Mouse (Mus musculus) intestine, embryonic 16.5 days (tissue): ENCODE measurements around the gene Pdzk1ip1. TPM values are rescaled to one million over a fixed set of nuclear protein-coding genes. Genes with fewer than 3 reads are reported as not detected.

Source experiments
- ATAC-seq: fragments of 200-750 bp; cut with Nextera tagmentation; 2 replicates; pipeline ENCODE4 v1.8.0; 2017; ENCODE audit warnings: moderate TSS enrichment, moderate library complexity
- H3K27ac ChIP-seq: fragments of 300-500 bp; sonication (generic); 2 replicates; pipeline ENCODE4 v1.5.1; 2014; ENCODE audit warnings: mild to moderate bottlenecking, low read length
- H3K27me3 ChIP-seq: fragments of 300-500 bp; sonication (generic); replicated peaks from 2 replicates; pipeline ENCODE4 v1.6.1; 2014; ENCODE audit warnings: low read length, control low read depth, mixed read lengths; ENCODE audit not compliant: control insufficient read depth, insufficient read depth
- H3K36me3 ChIP-seq: fragments of 300-500 bp; sonication (generic); 2 replicates; pipeline ENCODE4 v1.6.1; 2014; ENCODE audit warnings: low read length, control low read depth; ENCODE audit not compliant: control insufficient read depth, insufficient read depth
- H3K4me1 ChIP-seq: fragments of 300-500 bp; sonication (generic); 2 replicates; pipeline ENCODE4 v1.6.1; 2014; ENCODE audit warnings: low read length, control low read depth, mixed read lengths; ENCODE audit not compliant: control insufficient read depth, insufficient read depth
- H3K4me2 ChIP-seq: fragments of 300-500 bp; sonication (generic); 2 replicates; pipeline ENCODE4 v1.6.1; 2014; ENCODE audit warnings: low read depth, low read length, control low read depth
- H3K4me3 ChIP-seq: fragments of 300-500 bp; sonication (generic); 2 replicates; pipeline ENCODE4 v1.5.1; 2014; ENCODE audit warnings: mild to moderate bottlenecking, low read length
- H3K9ac ChIP-seq: fragments of 300-500 bp; sonication (generic); 2 replicates; pipeline ENCODE4 v1.6.1; 2014; ENCODE audit warnings: low read depth, low read length
- H3K9me3 ChIP-seq: fragments of 300-500 bp; sonication (generic); 2 replicates; pipeline ENCODE4 v1.6.1; 2016; ENCODE audit warnings: low read length, control low read depth; ENCODE audit not compliant: control insufficient read depth
- WGBS: fragments of 180-500 bp; shearing (Covaris S2); extraction: QIAGEN DNeasy Blood & Tissue Kit; methylation state at CpG from one replicate; pipeline ENCODE4 v1.1.7; 2014; 5-methylcytosine and 5-hydroxymethylcytosine counted together
- polyA plus RNA-seq: library from polyadenylated mRNA; unstranded; fragments of >200 nt; fragmentation: Nextera tagmentation; extraction: Ambion mirVana; gene quantifications from 2 replicates; pipeline ENCODE4 v1.2.1, GENCODE M21; 2015

The Pdzk1ip1 gene
- 256 and 335 TPM in 2 replicates for polyA plus RNA-seq

DNA sequence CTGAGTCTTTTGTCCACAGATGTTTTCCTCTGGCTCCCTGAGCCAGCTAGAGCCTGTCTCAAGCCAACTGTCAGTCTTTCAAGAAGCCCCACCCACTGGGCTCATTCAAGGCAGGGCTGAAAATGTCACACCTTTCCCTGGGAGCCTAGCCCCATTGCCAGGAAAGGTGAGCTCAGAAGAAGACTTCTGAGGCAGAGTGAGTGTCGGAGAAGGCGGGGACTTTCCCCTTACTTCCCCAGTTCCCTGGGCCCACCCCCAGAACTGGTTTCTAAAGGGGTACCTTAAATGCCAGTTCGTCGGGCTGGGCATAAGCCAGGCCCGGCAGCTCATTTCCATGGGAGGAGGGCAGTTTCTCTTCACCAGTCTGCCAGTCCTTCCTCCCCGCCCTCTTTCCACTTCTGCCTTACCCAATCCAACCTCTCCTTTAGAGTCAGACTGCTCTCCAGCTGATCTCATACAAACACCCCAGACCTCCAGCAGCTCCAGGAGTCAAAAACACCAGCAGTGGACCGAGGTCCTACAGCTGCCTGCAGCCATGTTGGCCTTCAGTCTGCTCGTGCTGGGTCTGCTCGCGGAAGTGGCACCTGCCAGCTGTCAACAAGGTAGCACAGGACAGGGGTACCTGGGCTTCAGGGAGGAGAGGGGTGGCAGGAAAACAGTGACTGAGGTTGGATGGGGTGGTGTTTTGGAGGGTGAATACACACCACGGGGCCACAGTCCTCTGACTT, at the start of gene Pdzk1ip1:
Gene Pdzk1ip1 (plus strand): TSS at position 98 of the 728 bp plus-strand sequence.
- Histone ChIP-seq H3K4me1 (peaks cover 16% of the 10 kb centered on the region), H3K9me3 (no peaks in the 10 kb centered on the region), H3K27ac (peak within 1 kb of the TSS; percentile 74), H3K27me3 (no peaks in the 10 kb centered on the region), H3K9ac (peak within 1 kb of the TSS; percentile 69), H3K36me3 (no peaks in the 10 kb centered on the region), H3K4me3 (peak within 1 kb of the TSS; percentile 43), H3K4me2 (peak within 1 kb of the TSS; percentile 46)
- WGBS, result 20% methylated on average over 11 of the region's 11 CpGs
- ATAC-seq, result peak; percentile 75

DNA sequence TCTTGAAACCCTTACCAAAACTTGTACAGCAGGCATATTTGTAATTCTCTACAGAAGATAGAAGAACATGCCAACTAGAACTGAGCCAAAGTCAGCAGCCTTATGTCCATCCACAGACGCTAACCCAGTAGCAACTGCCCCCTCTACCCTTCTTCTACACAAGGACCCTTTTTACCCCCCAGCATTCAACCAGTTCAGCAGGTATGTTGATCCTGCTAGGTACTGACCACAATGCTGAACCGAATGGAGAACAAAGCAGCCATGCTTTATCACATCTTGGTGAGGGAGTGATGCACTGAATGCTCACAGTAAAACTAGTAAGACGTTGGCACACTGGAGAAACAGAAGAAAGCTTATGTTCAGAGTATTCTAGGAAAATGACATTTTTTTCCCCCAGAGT, 42.9 kb upstream of the Pdzk1ip1 start:
- Histone ChIP-seq H3K9me3 (no peaks in the 10 kb centered on the region), H3K36me3 (peaks cover 8% of the 10 kb centered on the region), H3K4me3 (no peak overlapping the region), H3K27ac (no peak overlapping the region), H3K4me2 (no peak overlapping the region), H3K4me1 (no peaks in the 10 kb centered on the region), H3K27me3 (0 out of 2 replicates have a peak, but pooled peaks cover 5% of the 10 kb centered on the region), H3K9ac (no peak overlapping the region)
- ATAC-seq, result no peak
- 83% methylated on average over 3 of the region's 3 CpGs for WGBS

- 8% methylated on average over 5 of the region's 5 CpGs for WGBS
- Histone ChIP-seq H3K27ac (no peak overlapping the region), H3K27me3 (peaks cover 23% of the 10 kb centered on the region), H3K9ac (no peak overlapping the region), H3K4me3 (no peak overlapping the region), H3K4me1 (no peaks in the 10 kb centered on the region; the same call in 1 of the 2 replicates), H3K36me3 (peaks cover 2% of the 10 kb centered on the region; the same call in 1 of the 2 replicates), H3K9me3 (no peaks in the 10 kb centered on the region), H3K4me2 (no peak overlapping the region)
- no peak for ATAC-seq
These were observed 40.8 kb upstream of the Pdzk1ip1 start for GRCm38 (mm10) chr4:115047750-115048149.

GRCm38 (mm10) chr4:115048190-115048589, 40.3 kb upstream of the Pdzk1ip1 start:
- no peak overlapping the region for H3K27ac ChIP-seq
- no peaks in the 10 kb centered on the region; the same call in 1 of the 2 replicates for H3K4me1 ChIP-seq
- no peak overlapping the region for H3K4me3 ChIP-seq
- ATAC-seq, result no peak
- H3K4me2 ChIP-seq, result no peak overlapping the region
- WGBS, result 74% methylated on average over 8 of the region's 8 CpGs
- peaks cover 2% of the 10 kb centered on the region; the same call in 1 of the 2 replicates for H3K36me3 ChIP-seq
- no peak overlapping the region for H3K9ac ChIP-seq
- H3K27me3 ChIP-seq, result peaks cover 27% of the 10 kb centered on the region
- no peaks in the 10 kb centered on the region for H3K9me3 ChIP-seq

DNA sequence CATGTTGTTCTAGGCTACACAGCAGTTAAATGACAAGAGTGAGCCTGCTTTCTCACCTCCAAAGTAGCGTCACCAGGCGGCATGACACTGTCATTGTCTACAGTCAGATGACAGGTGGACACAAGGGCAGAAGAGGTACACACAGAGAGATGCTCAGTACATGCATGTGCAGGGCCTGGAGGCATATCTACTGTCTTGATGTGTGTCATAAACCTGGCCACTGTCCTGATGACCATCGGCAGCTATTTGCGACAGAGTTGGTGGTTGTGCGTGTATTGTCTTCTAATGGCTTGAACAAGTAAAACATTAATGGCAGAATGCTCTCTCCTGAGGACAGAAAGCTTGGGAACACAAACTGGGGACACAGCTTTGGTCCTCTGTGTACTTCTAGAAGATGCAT, 37.3 kb upstream of the Pdzk1ip1 start:
- H3K9ac ChIP-seq, result no peak overlapping the region
- ATAC-seq, result no peak

DNA sequence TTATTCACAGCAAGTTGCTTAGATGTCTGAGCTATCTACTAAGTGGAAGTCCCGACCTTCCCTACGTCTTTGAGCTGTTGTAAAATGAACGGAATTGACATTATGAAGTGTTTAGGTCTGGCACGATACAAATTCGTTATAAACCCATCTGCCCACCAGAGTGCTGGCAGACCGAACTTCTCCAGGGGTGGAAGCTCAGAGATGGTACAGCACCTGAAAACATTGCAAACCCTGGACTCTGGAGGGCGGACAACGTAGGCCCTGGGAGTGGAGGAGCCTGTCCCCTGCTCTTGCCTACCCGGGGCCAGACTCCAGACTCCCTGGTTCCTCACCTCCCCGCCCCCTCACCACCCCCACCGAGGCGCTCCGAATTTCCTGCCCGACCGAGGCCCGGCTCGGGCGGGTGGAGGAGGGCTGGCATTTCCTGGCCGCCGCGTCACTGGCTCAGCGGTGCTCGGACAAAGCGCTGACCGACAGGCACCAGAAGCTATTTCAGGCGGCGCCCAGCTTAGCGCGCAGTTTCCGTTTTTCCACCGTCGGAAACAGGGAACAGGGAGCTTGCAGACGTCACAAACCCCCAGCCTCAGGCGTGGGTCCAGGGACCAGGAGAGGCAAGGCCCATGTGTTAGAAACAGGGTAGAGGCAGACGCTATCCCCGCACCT, 36.0 kb upstream of the Pdzk1ip1 start:
- peak overlapping the region; percentile 50 for H3K4me2 ChIP-seq
- peaks cover 58% of the 10 kb centered on the region for H3K27me3 ChIP-seq
- H3K36me3 ChIP-seq, result no peaks in the 10 kb centered on the region
- WGBS, result 2% methylated on average over 36 of the region's 36 CpGs
- no peaks in the 10 kb centered on the region for H3K9me3 ChIP-seq
- peak overlapping the region; percentile 34 for H3K4me3 ChIP-seq
- no peak overlapping the region for H3K27ac ChIP-seq
- H3K4me1 ChIP-seq, result peaks cover 12% of the 10 kb centered on the region
- ATAC-seq, result peak; percentile 42
- peak overlapping the region; percentile 35; the same call in 1 of the 2 replicates for H3K9ac ChIP-seq

More for the DNA sequence above, 37.3 kb upstream of the Pdzk1ip1 start:
- no peak overlapping the region for H3K4me3 ChIP-seq
- H3K27me3 ChIP-seq, result peaks cover 48% of the 10 kb centered on the region
- no peaks in the 10 kb centered on the region; the same call in 1 of the 2 replicates for H3K4me1 ChIP-seq
- H3K9me3 ChIP-seq, result no peaks in the 10 kb centered on the region
- WGBS, result 72% methylated on average over 5 of the region's 5 CpGs
- H3K36me3 ChIP-seq, result no peaks in the 10 kb centered on the region
- H3K27ac ChIP-seq, result no peak overlapping the region
- H3K4me2 ChIP-seq, result no peak overlapping the region

DNA sequence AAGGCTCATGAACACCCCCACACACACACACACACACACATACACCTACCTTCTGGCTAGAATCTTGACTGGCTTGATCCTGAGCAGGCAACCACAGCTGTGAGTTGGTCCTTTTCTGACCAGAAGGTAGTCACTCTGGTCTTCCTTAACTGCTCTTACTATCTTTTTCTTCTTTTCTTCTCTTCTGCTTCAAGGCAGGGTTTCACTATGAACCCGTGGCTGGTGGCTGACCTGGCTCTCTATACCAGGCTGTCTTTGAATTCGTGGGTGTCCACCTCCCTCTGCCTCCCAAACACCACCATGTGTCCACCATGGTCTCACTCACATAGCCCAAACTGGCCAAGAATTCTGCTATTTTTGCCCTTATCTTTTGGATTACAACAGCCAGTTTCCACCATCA, 33.5 kb upstream of the Pdzk1ip1 start:
- 8% methylated on average over 2 of the region's 2 CpGs for WGBS
- no peak overlapping the region for H3K4me2 ChIP-seq
- H3K9me3 ChIP-seq, result no peaks in the 10 kb centered on the region
- H3K4me3 ChIP-seq, result no peak overlapping the region
- no peak overlapping the region for H3K27ac ChIP-seq
- no peak overlapping the region for H3K9ac ChIP-seq
- H3K27me3 ChIP-seq, result peaks cover 77% of the 10 kb centered on the region
- no peaks in the 10 kb centered on the region for H3K36me3 ChIP-seq
- peaks cover 14% of the 10 kb centered on the region for H3K4me1 ChIP-seq
- ATAC-seq, result no peak

DNA sequence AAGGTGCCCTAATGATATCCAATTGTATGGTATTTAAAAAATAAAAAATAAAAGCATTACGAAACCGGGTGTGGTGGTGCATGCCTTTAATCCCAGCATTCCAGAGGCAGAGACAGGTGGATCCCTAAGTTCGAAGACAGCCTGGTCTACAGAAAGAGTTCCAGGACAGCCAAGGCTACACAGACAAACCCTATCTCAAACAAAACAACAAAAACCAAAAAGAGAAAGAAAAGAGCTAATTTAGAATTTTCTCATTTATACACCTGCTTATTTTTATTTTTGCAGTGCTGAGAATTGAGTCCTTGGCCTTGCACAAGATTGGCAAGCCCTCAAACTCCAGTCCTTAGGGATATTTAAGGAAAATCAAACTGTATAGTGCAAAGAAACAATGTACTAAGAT, 32.8 kb upstream of the Pdzk1ip1 start:
- ATAC-seq, result no peak
- H3K27ac ChIP-seq, result no peak overlapping the region
- peaks cover 83% of the 10 kb centered on the region for H3K27me3 ChIP-seq
- no peak overlapping the region for H3K9ac ChIP-seq
- 30% methylated on average over 3 of the region's 3 CpGs for WGBS
- no peaks in the 10 kb centered on the region for H3K36me3 ChIP-seq
- no peak overlapping the region for H3K4me3 ChIP-seq
- no peaks in the 10 kb centered on the region for H3K9me3 ChIP-seq
- H3K4me2 ChIP-seq, result no peak overlapping the region
- H3K4me1 ChIP-seq, result peaks cover 14% of the 10 kb centered on the region

DNA sequence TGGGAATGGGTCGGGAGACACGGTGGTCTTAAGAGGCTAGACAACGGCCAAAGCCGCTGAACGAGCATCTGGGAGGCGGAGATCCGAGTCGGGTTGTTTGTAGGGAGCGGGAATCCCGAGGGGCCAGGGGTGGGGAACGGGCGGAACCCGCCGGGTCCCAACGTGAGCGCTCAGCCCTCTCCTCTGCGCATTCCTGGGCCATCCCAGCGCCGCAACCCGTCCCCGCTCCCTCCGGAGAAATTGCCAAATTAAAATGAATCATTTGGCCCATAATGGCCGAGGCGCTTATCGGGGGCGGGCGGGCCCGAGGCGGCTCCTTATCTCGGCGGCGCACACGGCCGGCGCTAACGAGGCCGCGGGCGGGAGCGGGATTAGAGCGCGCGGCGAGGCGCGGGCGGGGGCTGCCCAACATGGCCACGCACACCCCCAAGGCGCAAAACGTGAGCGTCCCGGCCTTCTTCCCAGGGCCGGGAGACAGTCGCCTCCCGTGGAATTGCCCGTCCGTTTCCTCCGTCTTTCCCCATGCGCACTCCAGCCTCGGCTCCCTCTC, 32.1 kb upstream of the Pdzk1ip1 start, which contains the start of gene Tal1:
Gene Tal1 (plus strand): TSS at position 56 of the 550 bp plus-strand sequence.
- peaks cover 85% of the 10 kb centered on the region for H3K27me3 ChIP-seq
- H3K27ac ChIP-seq, result peak within 1 kb of the TSS; percentile 24; the same call in 1 of the 2 replicates
- H3K9me3 ChIP-seq, result no peaks in the 10 kb centered on the region
- peak within 1 kb of the TSS; percentile 39 for H3K4me3 ChIP-seq
- H3K4me1 ChIP-seq, result peaks cover 14% of the 10 kb centered on the region
- under 1% methylated on average over 60 of the region's 60 CpGs for WGBS
- peak within 1 kb of the TSS; percentile 67 for H3K4me2 ChIP-seq
- peak within 1 kb of the TSS; percentile 54 for H3K9ac ChIP-seq
- ATAC-seq, result peak; percentile 67
- H3K36me3 ChIP-seq, result no peaks in the 10 kb centered on the region
